Mouse (Mus musculus) layer of hippocampus, postnatal 10 days (tissue): ENCODE results near the gene Crat. TPM values are rescaled to one million over a fixed set of nuclear protein-coding genes. Genes with fewer than 3 reads are reported as not detected.
A peak's percentile ranks its signal among the peaks of the same experiment; 100 is the strongest.

Source experiments
- DNase-seq, 2 experiments: peaks; one replicate each; pipeline ENCODE4 v3.0.0; 2021; ENCODE audit warnings: low spot score in 2 of 2
- total RNA-seq, 2 experiments: library from RNA; stranded (reverse); gene quantifications; 2 replicates each; pipeline ENCODE4 v1.2.3; 2021

Crat gene
- total RNA-seq, 2 experiments from 2014 or later: 39.0 to 41.9 TPM

DNA sequence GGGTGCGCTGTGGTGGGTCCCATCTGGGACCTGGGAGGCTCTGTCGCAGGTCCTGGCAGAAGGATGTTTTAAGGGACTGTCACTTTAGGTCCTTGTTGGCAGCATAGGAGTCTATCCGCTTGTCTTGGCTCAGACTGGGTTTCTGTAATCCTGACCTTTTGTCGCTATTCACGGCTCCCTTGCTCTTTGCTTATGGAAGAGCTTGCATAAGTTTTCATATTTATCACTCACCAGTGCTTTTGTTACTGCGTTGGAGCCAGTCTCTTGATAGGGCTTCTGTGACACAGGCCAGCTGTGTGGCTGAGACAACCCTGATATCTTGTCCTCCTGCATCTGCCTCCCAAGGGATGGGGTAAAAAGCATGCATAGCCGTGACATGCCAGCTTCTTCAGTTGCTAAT lies 36.3 kb downstream of the Crat start:
- DNase-seq: no peak

DNA sequence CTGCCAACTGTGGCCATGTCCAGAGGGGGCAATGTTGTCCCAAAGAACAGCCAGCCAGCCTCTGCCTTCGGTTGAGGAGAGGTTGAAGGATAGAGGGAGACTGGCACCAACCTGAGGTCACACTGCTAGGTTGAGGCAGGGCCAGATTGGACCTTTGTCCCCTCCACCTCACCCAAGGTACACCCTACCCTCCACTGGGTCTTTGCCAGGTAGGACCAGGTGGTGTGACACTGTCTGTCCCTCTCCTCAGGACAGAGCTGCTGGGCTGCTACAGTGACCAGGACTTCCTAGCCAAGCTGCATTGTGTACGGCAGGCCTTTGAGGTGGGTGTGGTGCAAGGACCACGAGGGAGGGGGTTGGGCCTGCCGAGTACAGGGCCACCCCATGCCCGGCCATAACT lies 37.9 kb downstream of the Crat start:
- DNase-seq: no peak

DNA sequence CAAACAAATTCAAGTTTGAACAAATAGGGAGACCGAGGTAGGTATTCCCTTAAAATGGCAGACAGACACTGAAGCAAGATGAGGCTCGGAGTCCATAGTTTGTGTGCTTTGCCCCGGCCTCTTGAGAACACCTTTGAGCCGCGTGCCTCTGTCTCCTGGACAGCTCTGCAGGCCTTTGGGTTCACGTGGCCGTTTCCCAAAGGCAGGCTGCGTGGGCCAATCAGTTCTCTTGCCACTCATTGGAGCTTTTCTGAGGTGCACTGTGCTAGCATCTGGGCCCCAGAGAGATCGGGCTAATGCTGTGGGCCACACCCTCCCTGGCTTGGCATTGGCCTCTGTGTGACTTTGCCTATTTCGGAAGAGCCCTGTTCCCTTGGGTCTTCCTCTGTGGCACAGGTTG lies 39.7 kb downstream of the Crat start:
- DNase-seq: no peak

DNA sequence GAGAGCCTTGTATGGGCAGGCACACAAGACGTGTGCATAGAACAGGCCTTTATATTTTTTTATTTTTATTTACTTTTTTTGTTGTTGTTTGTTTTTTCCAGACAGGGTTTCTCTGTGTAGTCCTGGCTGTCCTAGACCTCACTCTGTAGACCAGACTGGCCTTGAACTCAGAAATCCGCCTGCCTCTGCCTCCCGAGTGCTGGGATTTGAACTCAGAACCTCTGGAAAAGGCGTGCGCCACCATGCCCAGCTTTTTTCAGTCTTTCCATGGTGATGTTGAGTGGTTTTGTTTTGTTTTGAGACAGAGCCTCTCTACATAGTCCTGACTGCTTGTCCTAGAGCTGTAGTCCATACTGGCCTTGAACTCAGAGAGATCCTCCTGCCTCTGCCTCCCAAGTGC lies 42.9 kb downstream of the Crat start:
- DNase-seq: no peak

DNA sequence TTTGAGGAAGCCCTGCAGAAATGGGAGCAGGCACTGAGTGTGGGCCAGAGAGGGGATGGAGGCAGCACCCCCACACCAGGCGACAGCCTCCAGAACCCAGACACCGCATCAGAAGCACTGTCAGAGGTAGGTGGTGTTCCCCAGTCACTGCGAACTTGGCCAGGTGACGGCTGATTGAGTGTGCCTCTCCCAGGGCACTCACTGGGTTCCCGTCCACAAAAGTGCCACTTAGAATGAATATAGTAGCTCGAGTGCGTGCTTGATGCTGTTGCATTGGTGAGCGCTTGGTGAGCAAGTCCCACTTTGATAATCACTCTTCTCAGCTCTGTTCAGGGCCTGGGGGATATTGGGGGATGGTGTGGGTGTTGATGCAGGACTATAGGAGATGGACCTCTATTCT lies 44.1 kb downstream of the Crat start:
- no peak for DNase-seq

DNA sequence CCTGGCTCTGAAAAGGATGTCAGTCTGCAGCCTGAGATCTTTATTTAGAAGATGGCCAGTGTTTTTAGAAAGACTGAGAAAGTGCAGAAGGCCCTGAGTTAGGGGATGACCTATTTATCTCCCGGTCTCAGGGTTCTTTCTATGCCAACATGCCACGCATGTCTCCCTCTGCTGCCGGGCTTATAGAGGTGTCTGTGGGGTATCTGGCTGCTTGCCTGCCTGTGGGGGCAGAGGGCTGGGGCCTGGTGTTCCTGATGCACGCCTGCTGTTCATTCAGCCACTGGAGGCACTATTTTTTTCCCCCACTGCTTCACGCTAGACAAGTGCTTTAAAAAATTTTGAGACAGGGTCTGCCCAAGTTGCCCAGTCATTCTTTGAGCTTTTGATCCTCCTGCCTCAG lies 49.4 kb downstream of the Crat start:
- no peak for DNase-seq

DNA sequence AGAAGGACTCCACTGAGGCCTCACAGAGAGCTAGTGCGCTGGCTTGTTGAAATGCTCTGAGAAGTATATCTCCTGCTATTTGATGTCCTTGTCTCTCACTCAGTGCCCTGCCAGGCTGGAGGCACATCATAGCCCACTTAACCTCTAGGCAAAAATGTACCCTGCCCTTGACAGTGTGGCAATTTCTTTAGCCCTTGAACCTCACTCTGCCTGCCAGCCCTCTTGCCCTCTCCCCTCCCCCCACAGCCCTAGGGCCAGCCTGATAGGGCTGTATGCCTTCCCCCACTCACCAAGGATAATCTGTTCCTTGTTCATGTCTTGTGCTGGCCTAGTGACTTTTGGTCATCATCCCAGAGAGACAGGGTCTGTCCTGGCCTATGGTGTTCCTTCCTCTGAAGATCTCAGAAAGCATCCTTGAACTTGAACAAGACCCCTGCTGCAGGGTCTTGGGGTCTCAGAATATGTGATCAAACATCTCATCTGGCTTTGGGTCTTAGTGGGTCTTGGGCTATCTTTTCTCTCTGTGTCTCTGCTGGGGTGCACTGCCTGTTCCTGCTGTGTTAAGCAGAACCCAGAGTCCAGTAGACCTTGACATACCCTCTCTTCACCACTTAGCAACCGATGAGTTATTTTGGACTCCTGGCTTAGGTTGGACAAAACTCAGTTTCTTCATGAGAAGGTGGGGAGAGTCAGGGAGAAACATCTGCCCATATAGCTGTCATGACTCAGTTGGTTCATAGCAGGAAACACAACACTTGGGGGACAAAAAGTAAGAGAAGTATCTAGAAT lies 50.1 kb downstream of the Crat start:
- no peak for DNase-seq

DNA sequence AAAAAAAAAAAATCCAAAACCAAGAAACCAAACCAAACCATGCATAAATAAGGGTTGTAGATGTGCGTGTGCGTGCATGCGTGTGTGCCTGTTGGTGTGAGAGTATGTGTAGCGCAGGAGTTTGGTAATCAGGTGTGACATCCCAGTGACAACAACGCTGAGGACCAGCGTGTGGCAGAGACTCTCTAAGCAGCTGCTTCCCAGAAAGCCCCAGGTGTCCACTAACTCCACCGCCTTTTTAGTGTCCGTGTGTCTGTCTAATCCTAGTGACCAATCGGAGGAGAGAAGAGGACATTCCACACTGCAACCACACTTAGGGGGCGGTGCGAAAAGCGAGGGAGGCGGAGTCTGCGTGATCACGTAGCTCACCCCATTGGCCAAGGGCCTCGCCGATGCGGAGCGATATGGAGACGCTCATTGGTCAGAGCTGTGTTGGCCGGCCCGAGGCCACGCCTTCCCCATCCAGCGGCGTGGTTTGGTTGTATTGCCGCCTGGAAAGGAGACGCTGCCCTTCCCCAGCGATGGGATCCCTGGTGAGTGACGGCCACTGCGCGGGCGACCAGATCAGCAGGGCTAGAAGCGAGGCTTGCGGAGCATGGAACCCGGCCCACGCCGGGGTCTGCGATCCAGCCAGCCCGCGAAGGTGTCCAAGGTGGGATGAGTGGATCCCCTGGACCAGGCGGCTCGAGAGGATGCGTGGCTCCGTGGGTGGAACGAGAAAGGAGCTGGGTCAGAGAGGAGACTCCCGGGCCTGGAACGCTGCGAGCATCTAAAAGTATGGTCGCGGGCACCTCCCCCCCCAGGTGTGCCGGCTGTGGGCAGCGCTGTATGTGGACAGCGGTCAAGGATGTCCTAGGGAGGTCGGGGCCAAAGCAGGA lies 51.6 kb downstream of the Crat start, which contains the start of gene Miga2:
TSS of gene Miga2 (plus strand) at position 461 of the 878 bp plus-strand sequence.
- DNase-seq: peak; percentile 97

DNA sequence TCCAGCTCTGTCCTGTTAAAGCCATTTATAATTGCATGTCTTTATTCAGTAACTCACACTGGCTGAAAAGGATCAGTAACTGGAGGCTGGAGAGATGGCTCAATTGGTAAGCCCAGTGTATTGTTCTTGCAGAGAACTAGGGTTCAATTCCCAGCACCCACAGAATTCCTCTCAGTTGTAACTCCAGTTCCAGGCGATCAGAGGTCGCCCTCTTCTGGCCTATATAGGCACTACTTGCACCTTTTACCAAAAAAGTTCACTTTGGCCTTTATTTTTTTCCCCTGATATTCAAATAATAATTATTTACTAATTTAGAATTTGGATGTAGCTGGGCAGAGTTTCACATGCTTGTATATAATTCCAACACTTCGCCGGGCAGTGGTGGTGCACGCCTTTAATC lies 52.7 kb downstream of the Crat start:
- DNase-seq: no peak

DNA sequence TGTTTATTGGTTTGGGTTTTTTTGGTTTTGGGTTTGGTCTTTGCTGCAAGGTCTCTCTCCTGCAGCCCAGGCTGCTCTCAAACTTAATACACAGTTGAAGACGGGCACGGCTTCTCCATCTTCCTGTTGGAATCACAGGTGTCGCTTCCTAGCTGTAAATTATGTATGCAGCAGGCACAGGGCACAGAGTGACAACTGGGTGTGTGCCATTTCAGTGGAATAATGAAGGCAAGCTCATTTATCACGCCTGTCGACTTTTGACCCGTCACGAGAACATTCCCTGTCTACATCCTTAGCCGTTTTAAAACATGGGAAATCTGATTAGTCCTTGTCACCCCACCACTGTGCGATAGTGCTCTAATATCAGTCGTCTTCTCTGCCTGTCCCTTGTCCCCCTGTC lies 55.0 kb downstream of the Crat start:
- DNase-seq: no peak

DNA sequence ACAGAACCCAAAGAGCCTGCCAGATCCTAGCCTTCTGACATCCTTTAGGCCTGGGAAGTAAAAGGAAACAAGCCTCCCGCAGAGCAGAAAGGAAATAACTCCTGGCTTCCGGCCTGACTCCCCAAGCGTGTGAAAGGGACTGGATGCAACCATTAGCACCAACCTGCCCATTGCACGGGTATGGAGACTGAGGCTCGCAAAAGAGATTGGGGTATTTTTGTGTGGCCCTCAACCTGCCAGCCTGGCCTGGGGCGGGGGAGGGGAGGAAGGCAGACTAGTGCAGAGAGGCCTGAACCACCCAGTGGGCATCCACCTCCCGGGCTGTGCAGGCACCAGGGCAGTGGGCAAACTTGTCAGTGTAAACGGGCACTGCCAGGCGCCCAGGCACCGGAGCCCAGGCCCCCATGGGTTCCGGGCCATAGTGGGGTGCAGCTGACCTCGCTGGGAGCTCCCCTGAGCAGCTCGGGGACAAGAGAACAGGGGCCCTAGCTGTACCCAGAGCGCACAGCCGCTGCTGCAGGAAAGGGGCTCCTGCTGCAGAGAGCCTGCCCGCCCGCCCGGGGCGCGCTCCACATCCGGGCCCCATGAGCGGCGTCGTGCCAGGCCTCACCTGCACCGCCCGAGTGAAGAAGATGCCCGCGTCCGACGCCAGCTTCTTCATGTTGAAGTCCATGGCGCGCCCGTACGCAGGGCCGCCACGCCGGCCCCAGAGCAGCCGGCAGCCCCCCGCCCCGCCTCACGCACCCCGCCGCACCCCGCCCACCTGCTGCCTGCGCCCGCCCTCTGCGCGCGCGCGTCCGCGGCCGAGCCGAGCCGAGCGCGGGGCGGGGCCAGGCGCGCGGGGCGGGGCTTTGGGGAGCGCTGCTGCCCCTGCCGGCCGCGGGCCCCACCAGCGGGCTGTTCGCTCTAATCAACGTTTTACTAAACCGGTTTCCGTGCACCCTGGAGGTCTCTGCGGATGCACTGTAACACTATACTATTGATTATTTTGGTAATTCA lies 56.8 kb downstream of the Crat start, which contains the start of gene Sh3glb2:
TSS of gene Sh3glb2 (minus strand) at position 805 of the 999 bp plus-strand sequence.
- DNase-seq: peak; percentile 76 to 90

DNA sequence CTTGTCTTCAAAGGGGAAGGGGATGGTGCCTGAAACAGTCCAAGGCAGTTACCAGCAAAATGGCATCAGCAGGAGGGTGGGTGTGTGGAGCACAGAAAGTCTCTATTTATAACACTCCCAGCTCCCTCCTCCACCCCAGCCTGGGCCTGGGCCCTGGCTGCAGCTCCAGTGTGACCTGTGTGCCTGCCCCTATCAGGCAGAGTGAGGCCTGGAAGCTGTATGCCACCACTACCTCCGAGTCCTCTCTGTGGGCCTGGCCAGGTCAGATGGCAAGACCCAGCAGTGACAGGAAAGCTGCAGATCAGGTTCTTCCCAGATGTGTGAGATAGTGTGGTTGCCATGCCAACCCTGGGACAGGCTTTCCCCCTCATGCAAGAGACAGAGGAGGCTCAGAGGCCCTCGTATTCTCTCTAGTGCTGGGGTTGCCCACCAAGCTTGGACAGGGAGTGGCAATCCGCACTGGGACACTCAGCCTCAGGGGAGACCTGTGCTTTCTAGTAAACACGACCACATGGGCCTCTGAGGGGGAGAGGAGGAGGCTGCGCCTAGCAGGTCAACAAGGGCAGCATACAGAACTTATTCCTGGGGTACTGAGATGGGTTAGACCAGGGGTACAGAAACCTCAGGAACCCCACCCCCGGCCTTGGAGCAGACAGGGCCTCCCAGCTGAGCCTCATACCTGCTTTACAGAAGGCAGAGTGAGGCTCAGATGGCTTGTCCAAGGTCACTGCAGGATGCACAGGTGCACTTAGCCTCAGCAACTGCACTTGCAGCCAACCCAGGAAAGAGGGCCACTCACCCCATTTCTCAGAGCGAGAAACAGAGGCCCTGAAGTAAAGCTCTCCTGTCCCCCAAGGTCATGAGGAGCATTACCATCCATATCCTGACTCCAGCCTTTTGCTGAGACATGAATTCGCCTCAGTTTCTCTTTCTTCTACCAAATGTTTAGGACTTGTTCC lies 57.8 kb downstream of the Crat start:
- no peak for DNase-seq

DNA sequence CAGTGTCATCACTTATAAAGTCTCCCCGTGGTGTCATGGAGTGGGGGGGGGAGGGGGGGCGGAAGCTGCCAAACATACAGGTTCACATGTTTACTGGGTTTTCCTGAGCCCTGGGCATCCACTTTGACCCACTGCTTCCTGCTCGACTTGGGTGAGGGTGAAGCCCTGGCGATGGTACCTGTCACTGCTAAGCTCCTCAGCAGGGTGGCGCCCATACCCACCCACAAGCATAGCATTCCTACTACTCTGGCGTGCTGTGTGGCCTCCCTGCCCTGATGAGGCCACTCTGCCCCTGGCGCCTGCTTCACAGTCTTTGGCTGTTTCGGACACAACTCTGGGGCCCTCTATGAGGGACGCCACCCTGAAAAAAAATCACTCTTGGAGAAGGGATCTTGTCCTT lies 58.7 kb downstream of the Crat start:
- no peak for DNase-seq

DNA sequence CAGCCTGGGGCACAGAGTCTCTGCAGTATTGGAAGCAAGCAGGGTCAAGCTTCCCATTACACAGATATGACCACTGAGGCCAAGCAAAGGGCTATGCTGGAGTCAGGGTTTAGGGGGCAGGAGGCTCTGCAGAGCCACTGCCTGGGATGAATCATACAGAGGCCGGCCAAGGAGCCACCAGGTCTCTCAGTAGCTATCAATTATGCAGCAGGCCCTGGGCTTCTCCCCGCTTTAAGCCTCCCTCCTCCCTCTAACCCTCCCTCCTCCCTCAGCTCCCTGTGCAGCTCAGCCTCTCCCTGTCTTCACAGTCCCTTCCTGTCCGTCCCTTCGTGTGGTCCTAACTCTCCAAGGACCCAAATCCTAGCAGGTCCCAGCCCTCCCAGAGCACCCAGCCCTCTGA lies 59.3 kb downstream of the Crat start:
- DNase-seq: no peak

DNA sequence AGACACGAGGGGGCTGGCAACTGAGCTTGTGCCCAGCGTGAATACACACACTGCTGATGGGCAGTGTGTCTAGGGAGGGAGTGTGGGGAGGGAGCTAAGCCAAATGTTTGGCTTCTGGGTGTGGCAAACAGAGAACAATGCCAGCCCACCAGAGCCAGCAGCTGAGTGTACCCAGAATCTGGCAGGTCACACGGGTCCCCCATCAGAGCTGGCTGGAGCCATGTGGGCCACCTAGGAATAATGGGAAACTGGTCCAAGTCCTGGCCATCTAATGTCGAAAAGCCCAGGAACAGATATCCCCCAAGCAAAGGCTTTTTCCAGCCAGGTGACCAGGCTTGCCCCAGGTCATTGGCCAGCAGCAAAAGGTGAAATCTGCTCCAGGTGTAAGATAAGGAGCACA lies 59.8 kb downstream of the Crat start:
- no peak for DNase-seq

DNA sequence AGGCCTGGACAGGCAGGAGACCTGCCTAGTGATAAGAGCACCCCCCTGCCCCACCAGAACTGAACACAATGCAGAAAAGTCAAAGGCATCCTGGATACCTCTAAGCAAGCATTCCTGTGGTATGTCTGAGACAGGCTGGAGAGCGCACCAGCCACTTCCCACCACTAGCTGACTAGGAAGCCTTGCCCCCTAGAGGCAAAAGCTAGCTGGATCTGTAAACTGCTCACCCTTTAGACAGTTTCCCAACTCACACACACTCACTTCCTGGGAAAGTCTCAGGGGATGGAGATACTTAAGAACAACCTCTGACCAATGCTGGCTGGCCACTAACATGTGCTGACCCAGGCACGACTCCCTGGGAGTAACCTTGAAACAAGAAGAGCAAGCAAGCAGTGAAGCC lies 64.5 kb downstream of the Crat start:
- DNase-seq: no peak
